Mouse (Mus musculus): Measurements from ENCODE around the gene Stx16. TPM values are rescaled to one million over a fixed set of nuclear protein-coding genes. Genes with fewer than 3 reads are reported as not detected.
A peak's percentile ranks its signal among the peaks of the same experiment; 100 is the strongest.

The Stx16 gene
- polyA plus RNA-seq, 1 experiment from 2014 or later, result 9.1 TPM

- ATAC-seq, result no peak
- H3K9ac ChIP-seq (ENCODE audit: low read depth, low read length), result no peak overlapping the region
- no peak overlapping the region for H3K4me2 ChIP-seq (ENCODE audit: low read depth, low read length)
- H3K27ac ChIP-seq (ENCODE audit: low read length), result no peak overlapping the region
- 92% methylated on average over 11 of the region's 11 CpGs for WGBS
- peaks cover 21% of the 10 kb centered on the region for H3K36me3 ChIP-seq (ENCODE audit: control insufficient read depth, insufficient read depth, low read length)
- H3K27me3 ChIP-seq (replicated peaks; ENCODE audit: control insufficient read depth, insufficient read depth, low read length), result no peaks in the 10 kb centered on the region
- no peak overlapping the region for H3K4me3 ChIP-seq (ENCODE audit: low read length)
- H3K9me3 ChIP-seq (ENCODE audit: control insufficient read depth, low read length), result peaks cover 2% of the 10 kb centered on the region; the same call in 1 of the 2 replicates
- no peaks in the 10 kb centered on the region for H3K4me1 ChIP-seq (ENCODE audit: control insufficient read depth, insufficient read depth, low read length)
Measured at GRCm38 (mm10) chr2:174119259-174119658, 43.2 kb downstream of the Stx16 start.

GRCm38 (mm10) chr2:174120631-174121030, 44.5 kb downstream of the Stx16 start:
- no peak overlapping the region for H3K9ac ChIP-seq (ENCODE audit: low read depth, low read length)
- no peak for ATAC-seq
- WGBS, result 92% methylated on average over 19 of the region's 19 CpGs

GRCm38 (mm10) chr2:174121411-174121947, 45.4 kb downstream of the Stx16 start:
- Histone ChIP-seq H3K36me3 (ENCODE audit: control insufficient read depth, insufficient read depth, low read length) (peaks cover 27% of the 10 kb centered on the region), H3K4me1 (ENCODE audit: control insufficient read depth, insufficient read depth, low read length) (peaks cover 2% of the 10 kb centered on the region; the same call in 1 of the 2 replicates), H3K27me3 (replicated peaks; ENCODE audit: control insufficient read depth, insufficient read depth, low read length) (no peaks in the 10 kb centered on the region), H3K9ac (ENCODE audit: low read depth, low read length) (no peak overlapping the region), H3K4me3 (ENCODE audit: low read length) (no peak overlapping the region), H3K27ac (ENCODE audit: low read length) (no peak overlapping the region), H3K4me2 (ENCODE audit: low read depth, low read length) (no peak overlapping the region), H3K9me3 (ENCODE audit: control insufficient read depth, low read length) (peaks cover 8% of the 10 kb centered on the region; the same call in 1 of the 2 replicates)
- ATAC-seq, result no peak
- 79% methylated on average over 12 of the region's 12 CpGs for WGBS

More at GRCm38 (mm10) chr2:174120631-174121030, 44.5 kb downstream of the Stx16 start:
- Histone ChIP-seq H3K36me3 (ENCODE audit: control insufficient read depth, insufficient read depth, low read length) (peaks cover 27% of the 10 kb centered on the region), H3K4me3 (ENCODE audit: low read length) (no peak overlapping the region), H3K4me2 (ENCODE audit: low read depth, low read length) (no peak overlapping the region), H3K27me3 (replicated peaks; ENCODE audit: control insufficient read depth, insufficient read depth, low read length) (no peaks in the 10 kb centered on the region), H3K4me1 (ENCODE audit: control insufficient read depth, insufficient read depth, low read length) (no peaks in the 10 kb centered on the region), H3K9me3 (ENCODE audit: control insufficient read depth, low read length) (peaks cover 8% of the 10 kb centered on the region; the same call in 1 of the 2 replicates), H3K27ac (ENCODE audit: low read length) (no peak overlapping the region)

GRCm38 (mm10) chr2:174122331-174122730, 46.2 kb downstream of the Stx16 start:
- Histone ChIP-seq H3K9ac (ENCODE audit: low read depth, low read length) (no peak overlapping the region), H3K27me3 (replicated peaks; ENCODE audit: control insufficient read depth, insufficient read depth, low read length) (no peaks in the 10 kb centered on the region), H3K4me1 (ENCODE audit: control insufficient read depth, insufficient read depth, low read length) (peaks cover 10% of the 10 kb centered on the region; the same call in 1 of the 2 replicates), H3K4me3 (ENCODE audit: low read length) (no peak overlapping the region), H3K9me3 (ENCODE audit: control insufficient read depth, low read length) (peaks cover 8% of the 10 kb centered on the region; the same call in 1 of the 2 replicates), H3K27ac (ENCODE audit: low read length) (no peak overlapping the region), H3K36me3 (ENCODE audit: control insufficient read depth, insufficient read depth, low read length) (peaks cover 25% of the 10 kb centered on the region), H3K4me2 (ENCODE audit: low read depth, low read length) (no peak overlapping the region)
- WGBS, result 87% methylated on average over 2 of the region's 2 CpGs
- no peak for ATAC-seq

GRCm38 (mm10) chr2:174123731-174124130, 47.6 kb downstream of the Stx16 start:
- H3K4me3 ChIP-seq (ENCODE audit: low read length), result no peak overlapping the region
- no peak overlapping the region for H3K9ac ChIP-seq (ENCODE audit: low read depth, low read length)
- 85% methylated on average over 3 of the region's 3 CpGs for WGBS
- no peaks in the 10 kb centered on the region for H3K27me3 ChIP-seq (replicated peaks; ENCODE audit: control insufficient read depth, insufficient read depth, low read length)
- peaks cover 25% of the 10 kb centered on the region for H3K36me3 ChIP-seq (ENCODE audit: control insufficient read depth, insufficient read depth, low read length)
- no peak overlapping the region for H3K27ac ChIP-seq (ENCODE audit: low read length)
- no peak for ATAC-seq
- H3K9me3 ChIP-seq (ENCODE audit: control insufficient read depth, low read length), result peaks cover 8% of the 10 kb centered on the region; the same call in 1 of the 2 replicates
- H3K4me1 ChIP-seq (ENCODE audit: control insufficient read depth, insufficient read depth, low read length), result peaks cover 11% of the 10 kb centered on the region; the same call in 1 of the 2 replicates
- H3K4me2 ChIP-seq (ENCODE audit: low read depth, low read length), result no peak overlapping the region

- Histone ChIP-seq H3K36me3 (ENCODE audit: control insufficient read depth, insufficient read depth, low read length) (peaks cover 19% of the 10 kb centered on the region), H3K9me3 (ENCODE audit: control insufficient read depth, low read length) (peaks cover 8% of the 10 kb centered on the region; the same call in 1 of the 2 replicates), H3K9ac (ENCODE audit: low read depth, low read length) (0 out of 2 replicates have a peak overlapping the region, but pooled peaks have one; percentile 6), H3K4me3 (ENCODE audit: low read length) (no peak overlapping the region), H3K4me2 (ENCODE audit: low read depth, low read length) (peak overlapping the region; percentile 23; the same call in 1 of the 2 replicates), H3K27ac (ENCODE audit: low read length) (no peak overlapping the region), H3K4me1 (ENCODE audit: control insufficient read depth, insufficient read depth, low read length) (peaks cover 11% of the 10 kb centered on the region; the same call in 1 of the 2 replicates), H3K27me3 (replicated peaks; ENCODE audit: control insufficient read depth, insufficient read depth, low read length) (no peaks in the 10 kb centered on the region)
- ATAC-seq, result peak; percentile 76
- 14% methylated on average over 20 of the region's 21 CpGs for WGBS
Measured at GRCm38 (mm10) chr2:174126522-174127375, 50.6 kb downstream of the Stx16 start.

- Histone ChIP-seq H3K27ac (ENCODE audit: low read length) (no peak overlapping the region), H3K9ac (ENCODE audit: low read depth, low read length) (0 out of 2 replicates have a peak overlapping the region, but pooled peaks have one; percentile 6), H3K27me3 (replicated peaks; ENCODE audit: control insufficient read depth, insufficient read depth, low read length) (no peaks in the 10 kb centered on the region), H3K36me3 (ENCODE audit: control insufficient read depth, insufficient read depth, low read length) (peaks cover 19% of the 10 kb centered on the region), H3K4me1 (ENCODE audit: control insufficient read depth, insufficient read depth, low read length) (peaks cover 11% of the 10 kb centered on the region; the same call in 1 of the 2 replicates), H3K4me3 (ENCODE audit: low read length) (no peak overlapping the region), H3K9me3 (ENCODE audit: control insufficient read depth, low read length) (peaks cover 8% of the 10 kb centered on the region; the same call in 1 of the 2 replicates), H3K4me2 (ENCODE audit: low read depth, low read length) (no peak overlapping the region)
- WGBS, result 42% methylated on average over 6 of the region's 6 CpGs
- no peak for ATAC-seq
Measured at GRCm38 (mm10) chr2:174127376-174127713, 51.2 kb downstream of the Stx16 start.

- H3K9ac ChIP-seq (ENCODE audit: low read depth, low read length), result no peak overlapping the region
- ATAC-seq, result no peak
- peaks cover 9% of the 10 kb centered on the region for H3K36me3 ChIP-seq (ENCODE audit: control insufficient read depth, insufficient read depth, low read length)
- H3K4me1 ChIP-seq (ENCODE audit: control insufficient read depth, insufficient read depth, low read length), result peaks cover 11% of the 10 kb centered on the region; the same call in 1 of the 2 replicates
- no peak overlapping the region for H3K4me3 ChIP-seq (ENCODE audit: low read length)
- H3K4me2 ChIP-seq (ENCODE audit: low read depth, low read length), result no peak overlapping the region
- no peak overlapping the region for H3K27ac ChIP-seq (ENCODE audit: low read length)
- H3K27me3 ChIP-seq (replicated peaks; ENCODE audit: control insufficient read depth, insufficient read depth, low read length), result no peaks in the 10 kb centered on the region
- H3K9me3 ChIP-seq (ENCODE audit: control insufficient read depth, low read length), result peaks cover 8% of the 10 kb centered on the region; the same call in 1 of the 2 replicates
- 85% methylated on average over 6 of the region's 6 CpGs for WGBS
Measured at GRCm38 (mm10) chr2:174128926-174129325, 52.8 kb downstream of the Stx16 start.

- peaks cover 11% of the 10 kb centered on the region; the same call in 1 of the 2 replicates for H3K4me1 ChIP-seq (ENCODE audit: control insufficient read depth, insufficient read depth, low read length)
- H3K9ac ChIP-seq (ENCODE audit: low read depth, low read length), result no peak overlapping the region
- no peaks in the 10 kb centered on the region for H3K27me3 ChIP-seq (replicated peaks; ENCODE audit: control insufficient read depth, insufficient read depth, low read length)
- no peak overlapping the region for H3K4me2 ChIP-seq (ENCODE audit: low read depth, low read length)
- H3K9me3 ChIP-seq (ENCODE audit: control insufficient read depth, low read length), result no peaks in the 10 kb centered on the region
- no peaks in the 10 kb centered on the region for H3K36me3 ChIP-seq (ENCODE audit: control insufficient read depth, insufficient read depth, low read length)
- ATAC-seq, result no peak
- no peak overlapping the region for H3K4me3 ChIP-seq (ENCODE audit: low read length)
- 78% methylated on average over 8 of the region's 8 CpGs for WGBS
- no peak overlapping the region for H3K27ac ChIP-seq (ENCODE audit: low read length)
Measured at GRCm38 (mm10) chr2:174130468-174131097, 54.5 kb downstream of the Stx16 start.
